Mouse (Mus musculus): ENCODE measurements around the gene Kbtbd6.
A peak's percentile ranks its signal among the peaks of the same experiment; 100 is the strongest.

Gene Kbtbd6

GRCm38 (mm10) chr14:79481339-79482151 is 29.9 kb downstream of the Kbtbd6 start, which contains the start of gene Wbp4:
Gene Wbp4 (minus strand): TSS chr14:79481520.
- peak; percentile 94 for DNase-seq (ENCODE audit: low read depth, low spot score)

GRCm38 (mm10) chr14:79482251-79482661 is 30.6 kb downstream of the Kbtbd6 start:
- DNase-seq (ENCODE audit: low read depth, low spot score), result peak; percentile 25

DNA sequence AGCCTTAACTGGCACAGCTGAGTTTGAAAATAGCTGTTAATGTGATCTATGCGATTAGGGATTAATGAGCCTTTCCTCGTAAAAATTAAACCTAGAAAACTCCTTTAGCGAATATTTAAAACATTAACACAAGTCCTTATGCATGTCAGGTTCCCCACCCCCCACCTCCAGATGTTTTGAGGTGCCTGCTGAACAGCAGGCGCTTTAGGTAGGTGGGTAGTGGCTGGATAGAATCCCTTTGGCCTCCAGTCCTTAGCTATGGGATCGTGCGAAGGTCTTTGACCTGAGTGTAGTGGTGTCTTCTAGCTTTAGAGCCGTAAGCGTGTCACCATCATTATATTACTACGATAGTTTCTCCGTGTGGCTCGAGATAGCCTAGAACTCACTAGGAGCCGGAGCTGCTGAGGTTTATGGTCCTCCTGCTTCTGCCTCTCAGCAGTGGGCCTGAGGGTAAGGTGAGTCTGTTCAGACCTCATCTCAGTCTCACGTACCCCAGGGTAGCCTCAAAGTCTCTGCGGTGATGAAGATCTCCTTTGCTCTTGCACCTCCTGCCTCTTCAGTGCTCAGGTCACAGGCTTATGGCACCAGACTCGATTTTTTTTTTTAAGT is 31.2 kb downstream of the Kbtbd6 start:
- no peak for DNase-seq (ENCODE audit: low read depth, low spot score)

GRCm38 (mm10) chr14:79483611-79484120 is 32.0 kb downstream of the Kbtbd6 start:
- no peak for DNase-seq (ENCODE audit: low read depth, low spot score)

DNA sequence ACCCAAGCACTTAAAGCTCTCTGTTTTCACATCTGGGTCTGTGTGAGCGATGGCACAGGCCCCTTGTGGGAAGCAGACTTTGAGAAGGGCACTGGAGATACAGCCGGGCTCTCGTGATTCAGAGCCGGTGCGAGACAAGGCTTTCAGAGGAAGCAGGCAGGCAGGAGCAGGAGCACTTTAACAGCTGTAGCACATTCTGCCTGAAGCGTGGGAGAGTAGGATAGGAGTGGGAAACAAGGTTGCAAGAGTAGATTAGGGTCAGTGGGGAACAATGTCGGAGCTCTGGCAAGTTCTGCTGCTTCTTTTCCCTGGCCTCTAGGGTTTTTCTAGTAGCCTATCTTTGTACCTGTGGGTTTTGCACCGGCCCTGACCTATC is 35.0 kb downstream of the Kbtbd6 start:
- no peak for DNase-seq (ENCODE audit: low read depth, low spot score)

GRCm38 (mm10) chr14:79486993-79487731 is 35.5 kb downstream of the Kbtbd6 start:
- peak; percentile 54 for DNase-seq (ENCODE audit: low read depth, low spot score)

DNA sequence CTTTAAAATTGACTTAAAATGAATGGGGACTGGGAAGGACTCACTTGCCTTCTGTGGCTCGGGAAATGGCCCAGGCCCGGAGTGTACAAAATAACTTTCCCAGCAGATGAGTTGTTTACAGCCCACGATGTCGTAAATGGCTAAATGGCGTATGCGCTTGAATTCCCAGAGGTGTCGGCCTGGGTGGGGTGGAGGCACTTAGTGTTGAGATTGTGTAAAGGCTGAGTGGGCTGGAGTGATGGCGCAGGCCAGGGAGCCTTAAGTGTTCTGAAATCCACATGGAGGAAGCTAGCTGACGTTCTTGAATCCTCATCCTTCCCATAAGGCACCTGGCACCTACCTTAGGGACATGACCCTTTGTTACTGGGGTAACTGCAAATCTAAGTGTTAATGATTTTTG is 36.9 kb downstream of the Kbtbd6 start:
- DNase-seq (ENCODE audit: low read depth, low spot score), result peak; percentile 19

DNA sequence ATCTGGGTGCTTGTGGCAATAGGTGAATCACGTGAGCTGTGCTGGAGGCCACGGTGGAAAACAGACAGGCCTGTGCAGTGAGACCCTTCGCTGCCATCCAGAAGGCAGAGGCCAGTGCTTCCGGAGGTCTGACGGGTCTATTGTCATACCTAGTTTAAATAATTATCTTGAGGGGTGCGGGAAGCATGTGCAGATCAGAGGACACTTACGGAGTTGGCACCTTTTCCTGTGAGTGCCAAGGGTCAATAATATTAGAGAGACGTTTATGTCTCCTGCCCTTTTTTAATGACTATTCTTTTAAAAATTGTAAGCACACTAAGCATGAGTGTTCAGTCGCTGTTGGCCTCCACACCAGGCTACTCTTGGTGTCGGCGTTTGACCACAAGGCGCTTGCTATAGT is 37.5 kb downstream of the Kbtbd6 start:
- DNase-seq (ENCODE audit: low read depth, low spot score), result no peak

DNA sequence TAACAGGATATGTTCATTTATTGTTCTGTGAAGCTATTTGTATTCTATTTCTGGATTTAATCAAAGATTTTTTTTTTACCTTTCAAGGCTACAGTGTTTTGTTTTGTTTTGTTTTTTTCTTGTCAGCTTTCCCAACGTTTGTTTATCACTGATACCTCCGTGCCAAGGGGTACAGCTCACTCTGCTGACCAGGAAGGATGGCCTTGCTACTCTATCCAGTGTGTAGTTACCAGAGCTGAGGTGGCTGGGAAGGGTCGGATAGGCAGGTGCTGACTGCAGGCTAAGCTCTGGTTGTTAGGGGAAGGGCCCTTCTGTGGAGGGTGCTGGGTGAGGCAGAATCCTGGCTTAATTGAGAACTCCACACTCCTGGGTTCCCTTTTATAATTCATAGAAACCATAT is 38.6 kb downstream of the Kbtbd6 start:
- no peak for DNase-seq (ENCODE audit: low read depth, low spot score)

DNA sequence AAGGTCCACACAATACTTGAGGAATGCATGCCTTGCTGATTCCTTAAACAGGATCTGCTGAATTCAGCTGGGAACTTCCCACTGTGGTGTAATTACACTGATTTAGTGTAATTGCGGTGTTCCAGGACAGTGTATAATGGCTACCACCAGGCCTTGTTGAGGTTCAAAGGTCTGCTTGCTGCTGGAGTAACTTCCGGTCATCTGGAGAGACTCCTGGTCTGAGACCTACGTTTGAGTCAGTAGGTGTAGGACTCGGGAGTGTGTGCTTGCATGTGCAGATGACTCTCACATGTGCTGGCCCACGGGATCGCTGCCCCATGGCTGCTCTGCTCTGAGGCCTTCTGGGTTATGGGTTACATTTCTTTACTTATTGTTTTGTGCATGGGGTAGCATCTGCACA is 42.7 kb downstream of the Kbtbd6 start:
- DNase-seq (ENCODE audit: low read depth, low spot score), result no peak

- no peak for DNase-seq (ENCODE audit: low read depth, low spot score)
Measured at GRCm38 (mm10) chr14:79499326-79499725, 47.7 kb downstream of the Kbtbd6 start.

DNA sequence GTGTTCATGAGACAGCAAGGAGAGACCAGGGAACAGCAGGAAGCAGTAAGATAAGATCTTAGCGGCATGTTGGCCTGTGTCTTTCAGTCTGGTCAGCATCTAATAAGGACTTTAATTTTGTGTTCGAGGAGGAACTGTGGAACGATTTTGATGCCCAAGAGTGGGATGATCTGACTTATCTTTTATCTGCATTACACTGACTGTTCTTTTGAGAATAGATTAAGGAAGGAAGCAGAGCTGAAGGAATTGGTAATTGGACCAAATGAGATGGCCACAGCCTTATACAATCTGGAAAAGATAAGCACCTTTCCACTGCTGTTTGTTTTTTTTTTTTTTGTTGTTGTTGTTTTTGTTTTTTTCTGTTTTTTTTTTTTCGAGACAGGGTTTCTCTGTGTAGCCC is 49.1 kb downstream of the Kbtbd6 start:
- DNase-seq (ENCODE audit: low read depth, low spot score), result no peak

DNA sequence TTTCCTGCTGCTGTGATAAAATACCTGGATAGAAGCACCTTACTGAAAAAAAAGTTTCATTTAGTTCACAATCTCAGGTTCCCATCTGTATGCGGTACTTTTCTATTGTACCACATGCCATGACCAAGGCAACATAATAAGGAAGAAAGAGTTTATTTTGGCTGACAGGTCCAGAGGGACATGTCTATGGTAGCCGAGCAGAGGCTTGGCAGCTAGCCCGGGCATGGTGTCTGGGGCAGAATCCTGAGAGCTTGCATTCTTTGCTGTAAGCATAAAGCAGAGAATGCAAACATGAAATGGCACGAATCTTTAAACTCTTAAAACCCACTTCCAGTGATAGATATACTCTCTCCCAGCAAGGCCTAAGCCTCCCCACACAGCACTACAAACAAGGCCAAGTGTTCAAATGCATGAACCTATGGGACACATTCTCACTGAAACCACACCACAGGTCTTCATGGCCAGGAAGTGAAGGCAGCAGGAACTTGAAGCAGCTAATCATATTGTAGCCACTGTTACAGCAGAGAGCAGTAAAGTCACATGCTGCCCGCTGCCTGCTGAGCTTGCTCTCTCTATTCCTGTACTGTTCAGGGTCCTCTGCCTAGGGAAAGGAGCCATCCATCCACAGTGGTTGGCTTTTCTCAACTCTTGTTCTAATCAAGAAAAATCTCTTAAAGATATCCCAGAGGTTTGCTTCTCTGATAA is 51.9 kb downstream of the Kbtbd6 start:
- DNase-seq (ENCODE audit: low read depth, low spot score), result no peak
